Mouse (Mus musculus) stomach, postnatal 0 days (tissue): ENCODE measurements around the gene Slc5a3. TPM values are rescaled to one million over a fixed set of nuclear protein-coding genes. Genes with fewer than 3 reads are reported as not detected.
"Not testable (repeated sequence)": the region's sequence is repeated elsewhere in the genome, so short reads cannot be mapped to it uniquely, and the experiment has no call there.

Experiments
- ATAC-seq: fragments of 200-750 bp; cut with Nextera tagmentation; 2 replicates; pipeline ENCODE4 v1.8.0; 2017; ENCODE audit not compliant: low FRiP score, low TSS enrichment
- DNase-seq: peaks from one replicate; pipeline ENCODE4 v3.0.0-alpha.2; 2016; ENCODE audit warnings: low spot score
- H3K27ac ChIP-seq: fragments of 300-500 bp; sonication (generic); replicated peaks from 2 replicates; pipeline ENCODE4 v1.5.1; 2014; ENCODE audit warnings: mild to moderate bottlenecking, control low read depth
- H3K27me3 ChIP-seq: fragments of 300-500 bp; sonication (generic); 2 replicates; pipeline ENCODE4 v1.6.1; 2014; ENCODE audit warnings: low read length; ENCODE audit not compliant: control insufficient read depth, insufficient read depth
- H3K36me3 ChIP-seq: fragments of 300-500 bp; sonication (generic); 2 replicates; pipeline ENCODE4 v1.6.1; 2014; ENCODE audit warnings: low read length, mixed read lengths; ENCODE audit not compliant: control insufficient read depth, insufficient read depth
- H3K4me1 ChIP-seq: fragments of 300-500 bp; sonication (generic); replicated peaks from 2 replicates; pipeline ENCODE4 v1.6.1; 2014; ENCODE audit warnings: antibody characterized with exemption; ENCODE audit not compliant: control insufficient read depth, insufficient read depth
- H3K4me2 ChIP-seq: fragments of 300-500 bp; sonication (generic); replicated peaks from 2 replicates; pipeline ENCODE4 v1.6.1; 2014; ENCODE audit warnings: low read depth, mild to moderate bottlenecking, control low read depth, moderate library complexity
- H3K4me3 ChIP-seq: fragments of 300-500 bp; sonication (generic); 2 replicates; pipeline ENCODE4 v1.5.1; 2014; ENCODE audit warnings: low read depth, low read length, control low read depth
- H3K9ac ChIP-seq: fragments of 300-500 bp; sonication (generic); 2 replicates; pipeline ENCODE4 v1.6.1; 2014; ENCODE audit warnings: mild to moderate bottlenecking, low read length, control low read depth, mixed read lengths
- H3K9me3 ChIP-seq: fragments of 300-500 bp; sonication (generic); 2 replicates; pipeline ENCODE4 v1.6.1; 2016; ENCODE audit warnings: low read length; ENCODE audit not compliant: control insufficient read depth
- CTCF ChIP-seq: IDR thresholded peaks from 2 replicates; pipeline ENCODE4 v1.5.1; 2016; ENCODE audit warnings: antibody characterized with exemption, low read depth, mild to moderate bottlenecking, moderate library complexity
- EP300 ChIP-seq: optimal IDR thresholded peaks from 2 replicates; pipeline ENCODE3; 2016; ENCODE audit warnings: antibody characterized with exemption
- WGBS: fragments of 180-500 bp; shearing (Covaris S2); extraction: QIAGEN DNeasy Blood & Tissue Kit; methylation state at CpG from one replicate; pipeline ENCODE4 v1.1.7; 2014; 5-methylcytosine and 5-hydroxymethylcytosine counted together
- polyA plus RNA-seq: library from polyadenylated mRNA; unstranded; fragments of >200 nt; fragmentation: Nextera tagmentation; extraction: Ambion mirVana; gene quantifications from 2 replicates; pipeline ENCODE4 v1.2.1, GENCODE M21; 2015

The Slc5a3 gene
- polyA plus RNA-seq, 1 experiment from 2014 or later, result 1.9 TPM

GRCm38 (mm10) chr16:92102115-92102514, 44.0 kb downstream of the Slc5a3 start:
- DNase-seq, result no peak
- ATAC-seq, result no peak
- H3K27me3 ChIP-seq, result no peaks in the 10 kb centered on the region

GRCm38 (mm10) chr16:92102931-92103330, 44.8 kb downstream of the Slc5a3 start:
- not testable (repeated sequence) for H3K9me3 ChIP-seq, H3K9ac ChIP-seq, ATAC-seq, H3K4me1 ChIP-seq, H3K27me3 ChIP-seq, DNase-seq, H3K27ac ChIP-seq, H3K36me3 ChIP-seq, H3K4me3 ChIP-seq, H3K4me2 ChIP-seq
- WGBS, result 96% methylated on average over 6 of the region's 7 CpGs

More at GRCm38 (mm10) chr16:92102115-92102514, 44.0 kb downstream of the Slc5a3 start:
- no peaks in the 10 kb centered on the region; the same call in 1 of the 2 replicates for H3K4me1 ChIP-seq
- H3K27ac ChIP-seq, result no peak overlapping the region
- no peak overlapping the region for H3K4me3 ChIP-seq
- 85% methylated on average over 5 of the region's 5 CpGs for WGBS
- no peak overlapping the region for H3K4me2 ChIP-seq
- H3K9me3 ChIP-seq, result no peaks in the 10 kb centered on the region
- H3K9ac ChIP-seq, result no peak overlapping the region
- TF ChIP-seq CTCF, result no peak
- no peak for TF ChIP-seq EP300
- no peaks in the 10 kb centered on the region for H3K36me3 ChIP-seq

GRCm38 (mm10) chr16:92103572-92104331, 45.6 kb downstream of the Slc5a3 start:
- WGBS, result 60% methylated on average over 9 of the region's 9 CpGs
- TF ChIP-seq CTCF, result peak; percentile 47
- TF ChIP-seq EP300, result no peak
- Histone ChIP-seq H3K4me3 (no peak overlapping the region), H3K9ac (no peak overlapping the region), H3K27ac (no peak overlapping the region), H3K4me2 (no peak overlapping the region), H3K4me1 (no peaks in the 10 kb centered on the region; the same call in 1 of the 2 replicates), H3K9me3 (no peaks in the 10 kb centered on the region), H3K36me3 (no peaks in the 10 kb centered on the region), H3K27me3 (no peaks in the 10 kb centered on the region)
- DNase-seq, result no peak
- no peak for ATAC-seq

- Histone ChIP-seq H3K9me3 (no peaks in the 10 kb centered on the region), H3K4me3 (no peak overlapping the region), H3K9ac (no peak overlapping the region), H3K27ac (no peak overlapping the region), H3K4me2 (no peak overlapping the region), H3K36me3 (no peaks in the 10 kb centered on the region), H3K27me3 (no peaks in the 10 kb centered on the region), H3K4me1 (no peaks in the 10 kb centered on the region; the same call in 1 of the 2 replicates)
- DNase-seq, result no peak
- ATAC-seq, result no peak
- TF ChIP-seq CTCF, result no peak
- no peak for TF ChIP-seq EP300
- 97% methylated on average over 2 of the region's 2 CpGs for WGBS
Measured at GRCm38 (mm10) chr16:92104332-92104590, 46.1 kb downstream of the Slc5a3 start.

- no peak for TF ChIP-seq CTCF
- TF ChIP-seq EP300, result no peak
- Histone ChIP-seq H3K4me2 (no peak overlapping the region), H3K4me1 (no peaks in the 10 kb centered on the region; the same call in 1 of the 2 replicates), H3K36me3 (no peaks in the 10 kb centered on the region), H3K9me3 (no peaks in the 10 kb centered on the region), H3K4me3 (no peak overlapping the region), H3K27me3 (no peaks in the 10 kb centered on the region), H3K27ac (no peak overlapping the region), H3K9ac (no peak overlapping the region)
- no peak for DNase-seq
- 95% methylated on average over 2 of the region's 2 CpGs for WGBS
- ATAC-seq, result no peak
Measured at GRCm38 (mm10) chr16:92104951-92105350, 46.8 kb downstream of the Slc5a3 start.

GRCm38 (mm10) chr16:92105631-92106030, 47.5 kb downstream of the Slc5a3 start:
- ATAC-seq, result no peak
- H3K9ac ChIP-seq, result no peak overlapping the region
- no peak for TF ChIP-seq EP300
- H3K4me1 ChIP-seq, result no peaks in the 10 kb centered on the region; the same call in 1 of the 2 replicates
- no peaks in the 10 kb centered on the region for H3K9me3 ChIP-seq
- WGBS, result 69% methylated on average over 3 of the region's 3 CpGs
- H3K4me3 ChIP-seq, result no peak overlapping the region
- H3K27me3 ChIP-seq, result no peaks in the 10 kb centered on the region
- no peak for DNase-seq
- H3K27ac ChIP-seq, result no peak overlapping the region
- H3K4me2 ChIP-seq, result no peak overlapping the region
- no peaks in the 10 kb centered on the region for H3K36me3 ChIP-seq
